Comparison of ENCODE assay signal across 8 mouse cellular contexts in the genomic region with DNA sequence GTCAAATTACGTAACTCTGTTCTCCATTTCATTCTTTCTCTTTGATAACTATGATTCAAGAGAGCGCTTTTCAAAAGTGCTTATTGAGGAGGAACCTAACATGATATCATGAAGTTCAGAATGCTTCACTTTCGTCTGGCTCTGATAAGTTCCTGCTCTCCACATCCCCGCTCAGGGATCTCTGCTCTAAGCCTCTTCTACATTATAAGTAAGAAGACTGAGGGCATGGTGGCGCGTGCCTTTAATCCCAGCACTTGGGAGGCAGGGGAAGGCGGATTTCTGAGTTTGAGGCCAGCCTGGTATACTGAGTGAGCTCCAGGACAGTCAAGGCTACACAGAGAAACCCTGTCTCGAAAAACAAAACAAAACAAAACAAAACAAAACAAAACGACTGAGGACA. TPM values are rescaled to one million over a fixed set of nuclear protein-coding genes. Genes with fewer than 3 reads are reported as not detected.
DNase-seq lines count a peak whose midpoint lies in the region; ATAC-seq and TF ChIP-seq lines count a peak whose summit lies in the region.

No protein-coding gene starts in this region.

- H3K9me3 ChIP-seq in forebrain, embryonic 12.5 days = no peaks in the 10 kb centered on the region
- H3K9me3 ChIP-seq in kidney, embryonic 15.5 days (replicated peaks) = no peaks in the 10 kb centered on the region
- H3K9me3 ChIP-seq in midbrain, embryonic 11.5 days (ENCODE audit: control insufficient read depth, low read length) = no peaks in the 10 kb centered on the region

- TF ChIP-seq POLR2A in heart, adult 2 months (IDR thresholded peaks at IDR 0.05; ENCODE audit: insufficient read depth, low read depth, low read length) = no peak

- no peak for ATAC-seq in forebrain, embryonic 12.5 days (ENCODE audit: low FRiP score)
- no peak for ATAC-seq in kidney, embryonic 15.5 days (replicated peaks; ENCODE audit: low FRiP score)
- no peak for ATAC-seq in midbrain, embryonic 11.5 days (ENCODE audit: low FRiP score)
- ATAC-seq in granulocyte monocyte progenitor cell, adult 5-6 weeks (replicated peaks; ENCODE audit: poor library complexity, severe bottlenecking) = no peak

- H3K4me1 ChIP-seq in heart, adult 2 months (ENCODE audit: control insufficient read depth, insufficient read depth, low read length) = no peaks in the 10 kb centered on the region
- H3K4me1 ChIP-seq in forebrain, embryonic 12.5 days = peaks cover 13% of the 10 kb centered on the region
- H3K4me1 ChIP-seq in kidney, embryonic 15.5 days = peaks cover 11% of the 10 kb centered on the region
- peaks cover 6% of the 10 kb centered on the region; the same call in 1 of the 2 replicates for H3K4me1 ChIP-seq in midbrain, embryonic 11.5 days (ENCODE audit: control insufficient read depth, insufficient read depth, low read length)

- peak overlapping the region; percentile 65 for H3K4me2 ChIP-seq in forebrain, embryonic 12.5 days
- H3K4me2 ChIP-seq in kidney, embryonic 15.5 days = peak overlapping the region; percentile 86
- peak overlapping the region; percentile 72 for H3K4me2 ChIP-seq in midbrain, embryonic 11.5 days

- no peak for TF ChIP-seq CTCF in heart, adult 2 months (IDR thresholded peaks at IDR 0.05)

- H3K36me3 ChIP-seq in heart, adult 2 months (ENCODE audit: control insufficient read depth, insufficient read depth, low read length) = no peaks in the 10 kb centered on the region
- no peaks in the 10 kb centered on the region for H3K36me3 ChIP-seq in forebrain, embryonic 12.5 days (replicated peaks)
- H3K36me3 ChIP-seq in kidney, embryonic 15.5 days = peaks cover 10% of the 10 kb centered on the region; the same call in 1 of the 2 replicates
- no peaks in the 10 kb centered on the region for H3K36me3 ChIP-seq in midbrain, embryonic 11.5 days (ENCODE audit: control insufficient read depth, insufficient read depth, low read length)

- H3K79me2 ChIP-seq in heart, adult 2 months (replicated peaks; ENCODE audit: control insufficient read depth, insufficient read depth, low read length) = no peaks in the 10 kb centered on the region

- 16% methylated on average over 9 of the region's 9 CpGs for WGBS in heart, adult 2 months
- WGBS in forebrain, embryonic 12.5 days = 16% methylated on average over 9 of the region's 9 CpGs
- 24% methylated on average over 9 of the region's 9 CpGs for WGBS in kidney, embryonic 15.5 days
- 22% methylated on average over 9 of the region's 9 CpGs for WGBS in midbrain, embryonic 11.5 days

- DNase-seq in heart, adult 2 months = peak; percentile 10 to 28
- DNase-seq in heart, adult 8-10 months (ENCODE audit: low spot score) = no peak
- peak; percentile 6 for DNase-seq in R1 (ENCODE audit: low read depth, low spot score)
- no peak for DNase-seq in midbrain, embryonic 11.5 days (ENCODE audit: low spot score, missing footprints)
- no peak for DNase-seq in urinary bladder, adult 2 months (ENCODE audit: low spot score)

- peak overlapping the region; percentile 99 for H3K4me3 ChIP-seq in heart, adult 2 months
- H3K4me3 ChIP-seq in forebrain, embryonic 12.5 days (replicated peaks) = peak overlapping the region; percentile 84
- H3K4me3 ChIP-seq in kidney, embryonic 15.5 days (replicated peaks) = peak overlapping the region; percentile 96
- H3K4me3 ChIP-seq in midbrain, embryonic 11.5 days (ENCODE audit: low read depth, low read length) = peak overlapping the region; percentile 84

- no peaks in the 10 kb centered on the region for H3K27me3 ChIP-seq in heart, adult 2 months (ENCODE audit: control insufficient read depth, insufficient read depth, low read length)
- peaks cover 11% of the 10 kb centered on the region for H3K27me3 ChIP-seq in forebrain, embryonic 12.5 days
- H3K27me3 ChIP-seq in kidney, embryonic 15.5 days = peaks cover 21% of the 10 kb centered on the region
- H3K27me3 ChIP-seq in midbrain, embryonic 11.5 days (ENCODE audit: control insufficient read depth, insufficient read depth, low read length) = no peaks in the 10 kb centered on the region

- H3K27ac ChIP-seq in heart, adult 2 months = no peak overlapping the region
- H3K27ac ChIP-seq in forebrain, embryonic 12.5 days = no peak overlapping the region
- no peak overlapping the region for H3K27ac ChIP-seq in kidney, embryonic 15.5 days
- H3K27ac ChIP-seq in midbrain, embryonic 11.5 days (ENCODE audit: low read depth, low read length) = no peak overlapping the region

- intact Hi-C loops in heart, adult 2 months (cut with DNase I) = no loop called here

- peak overlapping the region; percentile 71 for H3K9ac ChIP-seq in heart, adult 2 months (ENCODE audit: low read depth, low read length)
- H3K9ac ChIP-seq in forebrain, embryonic 12.5 days = peak overlapping the region; percentile 85
- H3K9ac ChIP-seq in kidney, embryonic 15.5 days = peak overlapping the region; percentile 91
- H3K9ac ChIP-seq in midbrain, embryonic 11.5 days (ENCODE audit: low read length) = peak overlapping the region; percentile 90

- TF ChIP-seq EP300 in heart, adult 2 months (IDR thresholded peaks at IDR 0.05; ENCODE audit: insufficient read depth, low read depth, low read length) = no peak

RNA-seq across cellular contexts. Expression of a gene that starts 0.3 kb away (rescaled TPM):
- total RNA-seq in heart, adult 2 months (2021) = 10 to 100 TPM; 15.9 to 18.5 TPM
- polyA plus RNA-seq in heart, adult 2 months (2012; rRNA removed) = 12.1 and 14.9 TPM in 2 replicates
- total RNA-seq in heart, adult 8-10 months (2022) = 10 to 100 TPM; 14.1 to 17.5 (median 14.4) TPM
- 35.6 and 41.6 TPM in 2 replicates for polyA plus RNA-seq in forebrain, embryonic 12.5 days (2016; fragmentation: Nextera tagmentation; extraction: Ambion mirVana)
- 43.6 and 44.7 TPM in 2 replicates for polyA plus RNA-seq in kidney, embryonic 15.5 days (2015; fragmentation: Nextera tagmentation; extraction: Ambion mirVana)
- 48.6 and 56.7 TPM in 2 replicates for polyA plus RNA-seq in midbrain, embryonic 11.5 days (2014; fragmentation: Nextera tagmentation; extraction: Ambion mirVana)
- 22.9 and 30.9 TPM in 2 replicates for total RNA-seq in granulocyte monocyte progenitor cell, adult 5-6 weeks (2014; fragmentation: Nextera tagmentation)
- 47.2 and 53.4 TPM in 2 replicates for total RNA-seq in granulocyte monocyte progenitor cell, adult 5-6 weeks (2017)
- polyA plus RNA-seq in urinary bladder, adult 2 months (2012; rRNA removed) = 25.0 and 28.7 TPM in 2 replicates

Comparison
In these comparisons a context has a peak if more than half of its experiments do, and no peak if none do; other contexts are left out.
1. DNase-seq: peak in heart, adult 2 months (2 of 2) and R1 (single experiment); none in heart, adult 8-10 months (single experiment), midbrain, embryonic 11.5 days (single experiment) and urinary bladder, adult 2 months (single experiment).
2. Peak in every context shown above with its lines, with median percentiles within 50 percentile points of each other: H3K4me3 ChIP-seq, H3K9ac ChIP-seq and H3K4me2 ChIP-seq.